Mouse (Mus musculus) adrenal gland, postnatal 25 days (tissue): Measurements from ENCODE around the gene Gm9774. TPM values are rescaled to one million over a fixed set of nuclear protein-coding genes. Genes with fewer than 3 reads are reported as not detected.

Source experiments
- DNase-seq: peaks from one replicate; pipeline ENCODE4 v3.0.0; 2021; ENCODE audit warnings: mixed read lengths
- long read RNA-seq: library from polyadenylated mRNA; stranded (forward); transcript quantifications from one replicate; pipeline ENCODE4 v2.0.0, GENCODE M21; 2021
- total RNA-seq: library from RNA; stranded (reverse); gene quantifications from 2 replicates; pipeline ENCODE4 v1.2.3, GENCODE M21; 2021

Gm9774 gene
- 4.2 and 25.6 TPM in 2 replicates for total RNA-seq
- long read RNA-seq, partial matches to known transcripts: 0 of 1 reads
- long read RNA-seq, other reads (novel, unspliced or antisense): 0 of 1 reads

DNA sequence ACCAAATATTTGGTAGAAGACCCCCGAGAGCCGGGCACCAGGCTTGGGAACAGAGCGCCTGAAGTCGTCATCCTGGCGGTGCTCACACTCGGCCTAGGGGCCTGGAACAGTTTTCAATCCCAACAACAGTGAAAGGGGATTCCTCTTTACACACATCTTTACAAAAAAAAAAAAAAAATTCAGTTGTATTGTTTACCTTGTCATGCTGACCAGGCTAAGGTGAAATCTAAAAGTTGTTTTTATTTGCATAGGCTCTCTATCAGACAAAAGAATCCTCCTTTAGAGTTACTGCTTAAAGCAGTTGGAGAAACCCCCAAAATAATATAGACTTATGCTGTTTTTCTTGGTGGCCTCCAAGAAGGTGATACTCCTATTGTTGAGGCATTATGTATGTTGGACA, at the start of gene Gm9774:
TSS of gene Gm9774 (minus strand) at position 101 of the 400 bp plus-strand sequence.
- DNase-seq: no peak

DNA sequence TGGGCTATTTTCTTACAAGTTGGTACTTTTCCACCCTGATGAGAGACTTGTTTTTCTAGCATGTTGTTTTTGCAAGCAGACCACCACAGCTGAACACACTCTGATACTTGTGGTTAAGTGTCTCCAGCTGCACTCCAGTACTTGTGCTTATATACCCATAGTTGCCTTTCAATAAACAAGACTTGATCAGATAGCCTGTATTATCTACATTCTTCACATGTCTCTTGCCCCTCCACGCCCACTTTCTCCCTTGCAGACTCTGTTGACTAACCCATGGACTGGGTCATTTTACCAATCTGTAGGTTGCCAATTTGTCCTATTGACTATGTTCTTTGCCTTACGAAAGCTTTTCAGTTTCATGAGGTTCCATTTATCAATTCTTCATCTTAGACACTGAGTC, 40.9 kb upstream of the Gm9774 start:
- no peak for DNase-seq

DNA sequence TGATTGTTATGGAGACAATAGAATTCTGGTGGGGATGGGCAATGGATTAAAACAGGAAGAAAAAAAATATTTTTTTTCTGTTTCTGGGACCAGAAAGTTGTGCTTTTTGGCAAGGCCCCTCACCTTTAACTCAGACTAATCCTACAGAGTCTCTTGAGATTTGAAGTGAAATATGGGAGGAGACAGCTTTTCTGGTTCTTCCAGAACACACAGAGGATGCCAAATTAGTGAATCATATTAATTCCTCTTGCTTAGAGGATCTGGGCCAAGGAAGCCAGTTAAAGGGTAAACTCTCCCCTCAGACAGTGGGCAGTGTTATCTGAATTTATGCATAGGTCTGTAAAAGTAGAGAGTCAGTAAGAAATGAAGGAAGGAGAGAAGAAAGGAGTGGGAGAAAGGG, 38.2 kb upstream of the Gm9774 start:
- DNase-seq: no peak

DNA sequence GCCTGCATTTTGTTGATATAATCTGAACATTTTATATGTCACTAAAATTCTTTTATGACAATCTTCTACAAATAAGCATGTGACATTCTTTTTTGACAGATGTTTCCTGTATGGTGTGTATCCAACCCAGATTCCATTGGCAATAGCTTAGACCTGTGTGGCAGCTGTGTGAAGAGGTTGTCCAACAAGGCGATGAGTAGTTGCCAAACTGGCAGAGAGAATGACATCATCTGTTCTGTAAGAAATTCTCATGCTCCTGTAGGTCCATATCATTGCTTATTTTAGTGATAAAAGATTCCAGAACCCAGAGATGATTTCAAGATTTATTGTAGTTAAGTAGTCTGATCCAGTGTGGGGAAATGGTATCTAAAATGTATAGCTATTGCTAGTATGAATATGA, 37.4 kb upstream of the Gm9774 start:
- no peak for DNase-seq

DNA sequence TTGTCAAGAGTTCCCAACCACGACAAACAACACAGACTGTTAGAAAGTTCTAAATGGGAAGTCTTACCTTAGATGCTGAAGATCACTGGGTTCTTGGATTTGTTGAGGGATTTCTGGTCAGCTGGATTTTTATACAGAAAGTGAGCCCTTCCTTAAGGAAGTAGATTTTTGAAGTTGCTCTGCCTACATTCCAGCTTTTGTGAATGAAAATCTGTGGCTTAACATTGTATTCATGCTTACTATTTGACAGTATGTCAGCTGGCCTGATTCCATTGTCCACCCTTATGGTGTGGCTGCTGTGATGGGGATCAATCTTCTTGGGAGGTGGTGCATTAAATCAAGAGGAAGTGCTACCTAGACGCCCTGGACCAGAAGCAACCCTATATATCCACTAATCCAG, 29.4 kb upstream of the Gm9774 start, which contains the start of gene Sprr3:
TSS of gene Sprr3 (minus strand) at position 101 of the 400 bp plus-strand sequence.
- DNase-seq: no peak

DNA sequence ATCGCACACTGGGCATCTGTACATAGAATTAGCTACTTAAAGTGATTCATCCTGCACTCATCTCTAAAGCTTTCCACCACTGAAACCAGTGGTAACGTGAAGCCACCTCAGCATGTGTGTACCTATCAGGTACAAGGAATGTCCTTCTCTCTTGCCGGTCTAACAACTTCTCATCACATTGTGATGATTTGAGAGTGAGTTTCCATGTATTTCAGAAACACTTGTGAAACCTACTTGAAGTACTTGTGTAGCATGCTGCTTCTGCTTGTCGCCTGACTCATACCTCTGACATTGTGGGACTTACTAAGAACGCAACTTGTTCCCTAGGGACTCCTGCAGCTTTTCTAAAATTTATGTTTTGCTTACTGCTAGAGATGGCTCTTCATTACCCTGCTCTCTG, 25.9 kb upstream of the Gm9774 start:
- DNase-seq: no peak

DNA sequence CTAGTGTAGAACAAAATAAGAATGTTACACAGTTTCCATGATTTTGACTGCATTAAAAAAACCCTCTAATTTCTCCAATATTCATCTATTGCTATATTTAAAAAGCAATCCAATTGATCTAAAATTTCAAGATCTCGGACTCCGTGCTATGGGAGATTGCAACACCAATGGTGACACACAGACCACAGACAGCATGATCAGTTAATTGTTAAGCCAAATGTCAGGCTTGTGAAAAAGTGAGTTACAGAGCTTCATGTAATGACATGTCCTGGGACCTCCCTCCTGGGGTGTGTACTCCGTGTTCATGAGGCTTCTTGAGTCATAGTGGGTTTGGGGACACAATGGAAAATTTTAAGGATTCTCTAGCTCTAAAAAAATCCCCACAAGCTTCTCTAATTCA, 11.0 kb upstream of the Gm9774 start:
- no peak for DNase-seq

DNA sequence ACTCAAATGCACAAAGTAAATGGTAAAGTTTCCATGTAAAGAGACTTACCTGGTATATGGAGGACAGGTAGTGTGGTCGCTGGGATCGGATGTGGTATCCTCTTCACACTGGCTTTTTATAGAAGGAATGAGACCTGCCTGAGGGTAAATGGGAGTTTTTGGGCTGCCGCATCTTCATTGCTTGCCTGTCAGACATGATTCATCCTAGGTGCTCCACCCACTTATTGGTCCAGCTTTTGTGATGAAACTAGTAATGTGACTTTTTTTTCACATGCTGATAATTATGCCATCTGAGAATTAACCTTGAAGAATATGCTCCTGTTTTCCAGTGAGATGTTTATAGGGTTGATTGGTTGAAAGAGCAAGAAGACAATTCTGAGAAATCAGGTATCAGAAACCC, 9.5 kb upstream of the Gm9774 start, which contains the start of gene Sprr1b:
TSS of gene Sprr1b (minus strand) at position 101 of the 400 bp plus-strand sequence.
- no peak for DNase-seq

DNA sequence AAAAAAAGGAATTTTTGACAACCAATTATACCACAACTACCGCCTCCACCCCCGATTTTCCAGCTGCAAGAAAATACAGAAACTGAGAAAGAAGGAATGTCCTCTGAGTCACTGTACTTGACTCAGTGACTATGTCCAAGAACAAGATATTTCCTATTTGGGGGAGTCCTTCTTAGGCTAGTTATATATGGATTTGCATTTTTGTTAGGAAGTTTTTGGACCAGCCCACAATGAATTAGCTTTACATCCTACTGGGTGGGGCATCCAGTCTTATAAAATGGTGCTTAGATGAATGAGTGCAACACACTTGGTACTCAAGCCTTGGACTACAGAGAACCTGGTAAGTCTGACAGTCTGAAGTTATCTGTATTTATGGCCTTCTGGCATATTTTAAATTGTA, 3.1 kb upstream of the Gm9774 start, which contains the start of gene Sprr2k:
TSS of gene Sprr2k (plus strand) at position 301 of the 400 bp plus-strand sequence.
- no peak for DNase-seq

DNA sequence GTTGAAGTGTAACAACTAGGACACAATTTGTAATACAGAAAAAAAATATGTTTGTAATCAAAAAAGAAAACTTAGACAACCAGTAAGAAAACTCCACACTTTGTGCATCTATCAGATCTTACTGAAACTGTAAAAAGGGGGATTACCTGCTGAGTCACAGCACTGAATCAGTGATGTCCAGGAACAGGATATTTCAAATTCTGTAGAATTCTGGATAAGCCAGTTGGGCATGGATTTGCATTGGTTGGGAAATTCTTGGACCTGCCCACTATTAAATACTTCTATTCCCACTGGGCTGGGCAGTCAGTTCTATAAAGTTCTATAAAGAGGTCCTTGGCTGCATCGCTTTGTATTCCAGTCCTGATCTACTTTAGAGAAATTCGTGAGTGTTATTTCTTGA, 11.4 kb downstream of the Gm9774 start, which contains the start of gene Sprr2j-ps:
TSS of gene Sprr2j-ps (plus strand) at position 301 of the 400 bp plus-strand sequence.
- no peak for DNase-seq

DNA sequence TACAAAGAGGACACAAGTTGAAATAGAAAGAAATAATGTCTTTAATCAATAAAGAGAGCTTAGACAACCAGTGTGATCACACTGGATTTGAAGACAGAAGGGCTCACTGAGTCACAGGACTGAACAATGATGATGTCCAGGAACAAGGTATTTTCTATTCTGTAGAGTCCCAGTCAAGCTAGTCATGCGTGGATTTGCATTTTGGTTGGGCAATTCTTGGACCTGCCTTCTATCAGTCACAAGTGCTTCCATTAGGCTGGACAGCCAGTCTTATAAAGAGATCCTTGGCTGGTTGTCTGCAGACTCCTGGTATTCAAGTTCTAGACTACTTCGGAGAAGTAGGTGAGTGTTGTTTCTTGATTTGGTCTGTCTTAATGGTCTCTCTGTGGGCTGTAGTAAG, 21.5 kb downstream of the Gm9774 start, which contains the start of gene Sprr2i:
TSS of gene Sprr2i (plus strand) at position 301 of the 400 bp plus-strand sequence.
- DNase-seq: no peak

DNA sequence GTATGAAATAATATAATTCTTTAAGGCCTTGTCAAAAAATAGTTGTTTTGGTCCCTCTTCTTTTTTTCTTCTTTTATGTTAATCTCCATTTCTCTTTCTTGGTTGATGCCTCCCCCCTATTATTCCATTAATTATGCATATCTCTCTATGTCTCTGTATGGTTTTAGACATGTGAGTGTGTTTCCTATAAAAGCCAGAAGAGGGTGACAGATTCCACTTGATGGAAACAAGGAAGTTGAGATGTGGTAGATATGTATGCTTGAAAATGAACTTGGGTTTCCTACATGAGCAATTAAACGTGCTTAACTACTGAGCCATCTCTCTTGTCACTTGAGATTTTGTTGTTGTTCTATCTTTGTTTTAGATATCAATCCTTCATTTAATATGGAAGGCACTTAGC, 34.9 kb downstream of the Gm9774 start:
- no peak for DNase-seq

DNA sequence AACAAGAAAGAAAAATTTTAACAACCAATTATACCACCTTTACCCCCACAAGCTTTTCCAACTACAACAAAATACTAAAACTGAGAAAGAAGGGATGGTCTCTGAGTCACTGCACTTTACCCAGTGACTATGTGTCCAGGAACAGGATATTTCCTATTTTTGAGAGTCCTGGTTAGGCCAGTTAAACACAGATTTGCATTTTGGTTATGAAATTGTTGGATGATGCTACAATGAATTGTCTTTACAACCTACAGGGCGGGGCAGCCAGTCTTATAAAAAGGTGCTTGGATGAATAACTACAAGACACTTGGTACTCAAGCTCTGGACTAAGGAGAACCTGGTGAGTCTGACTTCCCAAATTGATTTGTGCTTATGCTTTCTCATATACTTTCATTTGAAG, 43.8 kb downstream of the Gm9774 start, which contains the start of gene Sprr2h:
TSS of gene Sprr2h (plus strand) at position 301 of the 400 bp plus-strand sequence.
- DNase-seq: no peak

Other genes starting within 250 kb of the Gm9774 start
- gene Sprr2a1, start 213.6 kb downstream of the Gm9774 start, total RNA-seq: not detected in 2 replicates
- gene Sprr2a2, start 213.5 kb downstream of the Gm9774 start, total RNA-seq: not detected in 2 replicates
- not detected in 2 replicates for gene Sprr2a3, start 144.0 kb downstream of the Gm9774 start, total RNA-seq
- not detected in 2 replicates for gene Sprr2b, start 112.8 kb downstream of the Gm9774 start, total RNA-seq
- not detected in 2 replicates for gene Sprr2d, start 90.3 kb downstream of the Gm9774 start, total RNA-seq
- not detected in 2 replicates for gene Sprr2e, start 77.3 kb downstream of the Gm9774 start, total RNA-seq
- gene Sprr2f, start 64.2 kb downstream of the Gm9774 start, total RNA-seq: not detected in 2 replicates
- gene Sprr2h, start 43.7 kb downstream of the Gm9774 start, total RNA-seq: not detected in 2 replicates
- not detected in 2 replicates for gene Sprr2i, start 21.4 kb downstream of the Gm9774 start, total RNA-seq
- not detected in 2 replicates for gene Sprr2j-ps, start 11.3 kb downstream of the Gm9774 start, total RNA-seq
- gene Sprr2k, start 3.2 kb upstream of the Gm9774 start, total RNA-seq: not detected in 2 replicates
- gene Sprr1b, start 9.4 kb upstream of the Gm9774 start, total RNA-seq: not detected in 2 replicates
- not detected in 2 replicates for gene Sprr3, start 29.3 kb upstream of the Gm9774 start, total RNA-seq
- not detected in 2 replicates for gene Sprr1a, start 56.5 kb upstream of the Gm9774 start, total RNA-seq
- gene Sprr4, start 71.1 kb upstream of the Gm9774 start, total RNA-seq: not detected in 2 replicates
- not detected in 2 replicates for gene 2310046K23Rik, start 105.1 kb upstream of the Gm9774 start, total RNA-seq
- not detected in 2 replicates for gene Ivl, start 144.3 kb upstream of the Gm9774 start, total RNA-seq
- gene Smcp, start 159.6 kb upstream of the Gm9774 start, total RNA-seq: not detected in 2 replicates
- gene 2210017I01Rik, start 178.1 kb upstream of the Gm9774 start, total RNA-seq: not detected in 2 replicates
- gene Lce6a, start 192.2 kb upstream of the Gm9774 start, total RNA-seq: not detected in 2 replicates
- gene Lce1a1, start 218.9 kb upstream of the Gm9774 start, total RNA-seq: not detected in 2 replicates
- not detected in 2 replicates for gene Lce1b, start 227.5 kb upstream of the Gm9774 start, total RNA-seq
- gene Lce1a2, start 240.9 kb upstream of the Gm9774 start, total RNA-seq: not detected in 2 replicates
- not detected in 2 replicates for gene Lce1c, start 249.8 kb upstream of the Gm9774 start, total RNA-seq